Mouse (Mus musculus) ES-Bruce4 (cell line): ENCODE results near the gene Selenoi. TPM values are rescaled to one million over a fixed set of nuclear protein-coding genes. Genes with fewer than 3 reads are reported as not detected.

Experiments used
- H3K27ac ChIP-seq: 2 replicates; pipeline ENCODE4 v1.5.1; 2012; ENCODE audit warnings: low read length, inconsistent platforms; ENCODE audit not compliant: insufficient read depth
- H3K27me3 ChIP-seq: 2 replicates; pipeline ENCODE4 v1.6.1; 2012; ENCODE audit warnings: mild to moderate bottlenecking, low read length, inconsistent platforms; ENCODE audit not compliant: control insufficient read depth, poor library complexity, insufficient read depth, severe bottlenecking
- H3K36me3 ChIP-seq: 2 replicates; pipeline ENCODE4 v1.6.1; 2012; ENCODE audit warnings: inconsistent platforms, mild to moderate bottlenecking, low read length, moderate library complexity; ENCODE audit not compliant: control insufficient read depth, poor library complexity, insufficient read depth, severe bottlenecking
- H3K4me1 ChIP-seq: one replicate; pipeline ENCODE4 v1.8.1; 2011; ENCODE audit warnings: low read length; ENCODE audit not compliant: control insufficient read depth, insufficient read depth
- H3K4me3 ChIP-seq: 2 replicates; pipeline ENCODE4 v1.5.1; 2011; ENCODE audit warnings: low read depth, mild to moderate bottlenecking, low read length
- H3K9ac ChIP-seq: 2 replicates; pipeline ENCODE4 v1.6.1; 2012; ENCODE audit warnings: low read depth, mild to moderate bottlenecking, inconsistent platforms; ENCODE audit not compliant: poor library complexity, severe bottlenecking
- H3K9me3 ChIP-seq: replicated peaks from 2 replicates; pipeline ENCODE4 v1.6.1; 2012; ENCODE audit warnings: mild to moderate bottlenecking, low read length, inconsistent platforms; ENCODE audit not compliant: control insufficient read depth, poor library complexity, insufficient read depth, severe bottlenecking
- CTCF ChIP-seq: IDR thresholded peaks from one replicate; pipeline ENCODE4 v1.8.1; 2011; ENCODE audit warnings: low read depth, low read length
- EP300 ChIP-seq: IDR thresholded peaks from 2 replicates; pipeline ENCODE4 v1.6.1; 2011; ENCODE audit warnings: low read depth, low read length; ENCODE audit not compliant: insufficient read depth
- POLR2A ChIP-seq: IDR thresholded peaks from one replicate; pipeline ENCODE4 v1.8.1; 2011; ENCODE audit warnings: low read length; ENCODE audit not compliant: insufficient read depth
- polyA plus RNA-seq: library from polyadenylated mRNA; stranded (reverse); fragments of >200 nt; gene quantifications from 2 replicates; pipeline ENCODE4 v1.2.4, GENCODE M21; 2011; ENCODE audit warnings: low read depth; ENCODE audit not compliant: missing spikeins, insufficient read depth, insufficient read length

Selenoi gene
- polyA plus RNA-seq, 1 experiment: 41.6 TPM

DNA sequence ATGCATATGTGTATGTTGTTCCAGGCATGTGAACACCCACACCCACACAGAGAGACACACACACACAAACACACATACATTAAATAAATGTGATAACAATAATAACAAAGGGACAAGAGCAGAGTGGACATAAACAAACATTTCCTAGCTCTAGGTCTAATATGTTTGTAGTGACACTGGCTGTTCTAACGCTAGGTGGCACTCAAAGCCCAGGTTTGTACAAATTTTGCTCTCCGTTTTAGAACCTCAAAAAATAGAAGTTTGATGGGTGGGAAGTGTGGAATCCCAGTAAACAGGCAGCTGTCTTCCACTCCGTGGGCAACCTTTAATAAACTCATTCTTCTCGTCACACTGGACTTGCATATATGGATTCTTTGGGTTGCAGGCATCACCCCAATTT lies 17.5 kb upstream of the Selenoi start:
- Histone ChIP-seq H3K9ac (no peak overlapping the region), H3K4me1 (no peaks in the 10 kb centered on the region), H3K4me3 (no peak overlapping the region), H3K36me3 (no peaks in the 10 kb centered on the region), H3K27me3 (no peaks in the 10 kb centered on the region), H3K27ac (no peak overlapping the region), H3K9me3 (no peaks in the 10 kb centered on the region)
- TF ChIP-seq EP300: no peak
- TF ChIP-seq CTCF: no peak
- no peak for TF ChIP-seq POLR2A

DNA sequence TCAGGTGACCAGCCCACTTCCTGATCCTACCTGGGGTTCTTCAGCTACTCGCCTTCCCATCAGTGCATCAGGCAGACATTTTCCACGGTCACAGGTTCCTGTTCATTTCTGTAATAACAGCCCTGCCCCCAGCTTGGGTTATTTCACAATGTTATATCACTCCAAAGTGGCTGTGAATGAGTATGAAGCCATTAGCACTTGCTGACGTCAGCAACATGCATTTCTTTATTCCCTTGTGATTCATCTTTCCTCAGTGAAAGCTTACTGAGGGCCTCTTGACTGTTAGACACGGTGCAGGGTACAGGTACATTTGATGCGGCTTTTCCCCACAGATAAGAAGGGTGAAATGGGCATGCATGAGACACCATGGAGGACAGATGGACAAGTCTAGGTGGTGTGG lies 16.4 kb upstream of the Selenoi start:
- Histone ChIP-seq H3K4me1 (no peaks in the 10 kb centered on the region), H3K27me3 (no peaks in the 10 kb centered on the region), H3K4me3 (no peak overlapping the region), H3K27ac (no peak overlapping the region), H3K9me3 (no peaks in the 10 kb centered on the region), H3K9ac (no peak overlapping the region), H3K36me3 (no peaks in the 10 kb centered on the region)
- TF ChIP-seq CTCF: no peak
- no peak for TF ChIP-seq EP300
- TF ChIP-seq POLR2A: no peak

DNA sequence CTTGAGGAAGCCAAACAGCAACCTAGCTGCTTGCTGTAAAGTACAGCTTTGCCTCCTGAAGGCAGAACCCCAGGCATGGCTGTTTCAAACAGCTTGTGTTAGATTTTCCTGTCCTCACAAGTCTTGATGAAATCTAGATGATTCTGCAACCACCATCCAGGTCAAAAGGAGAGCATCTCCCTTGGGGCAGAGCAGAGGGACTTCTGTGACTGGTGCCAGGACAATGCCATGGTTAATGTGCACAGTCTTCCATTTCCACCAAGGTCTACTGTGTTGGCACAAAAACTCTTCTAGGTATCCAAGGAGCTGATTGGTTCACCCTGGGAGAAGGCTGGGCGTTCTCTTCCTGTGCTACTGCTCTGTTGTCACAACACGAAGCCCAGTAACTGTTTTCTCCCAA lies 12.7 kb upstream of the Selenoi start:
- H3K9me3 ChIP-seq: peaks cover 16% of the 10 kb centered on the region
- no peak overlapping the region for H3K4me3 ChIP-seq
- no peak overlapping the region for H3K9ac ChIP-seq
- H3K4me1 ChIP-seq: no peaks in the 10 kb centered on the region
- H3K27me3 ChIP-seq: no peaks in the 10 kb centered on the region
- TF ChIP-seq POLR2A (no peak), EP300 (no peak), CTCF (no peak)
- no peaks in the 10 kb centered on the region for H3K36me3 ChIP-seq
- no peak overlapping the region for H3K27ac ChIP-seq

DNA sequence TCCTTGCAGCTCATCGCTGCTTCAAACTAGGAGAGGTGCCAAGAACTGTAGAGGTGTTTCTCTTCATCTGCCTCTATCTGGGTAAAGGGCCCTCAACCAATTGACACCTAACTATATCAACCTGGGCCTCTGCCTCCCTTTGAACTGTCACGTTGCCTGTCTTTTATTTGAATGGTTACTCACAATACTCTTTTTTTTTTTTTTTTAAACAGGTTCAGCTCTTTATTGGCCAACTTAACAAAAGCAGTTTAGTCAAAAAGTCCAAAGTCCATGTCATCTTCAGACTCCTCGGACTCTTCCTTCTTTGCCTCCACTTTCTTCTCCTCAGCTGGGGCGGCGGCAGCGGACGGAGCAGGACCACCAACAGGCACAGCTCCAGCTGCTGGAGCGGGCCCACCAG lies 11.7 kb upstream of the Selenoi start:
- Histone ChIP-seq H3K9ac (no peak overlapping the region), H3K27me3 (no peaks in the 10 kb centered on the region), H3K9me3 (peaks cover 16% of the 10 kb centered on the region), H3K36me3 (no peaks in the 10 kb centered on the region), H3K27ac (no peak overlapping the region), H3K4me1 (no peaks in the 10 kb centered on the region), H3K4me3 (no peak overlapping the region)
- TF ChIP-seq POLR2A (no peak), CTCF (no peak), EP300 (no peak)

DNA sequence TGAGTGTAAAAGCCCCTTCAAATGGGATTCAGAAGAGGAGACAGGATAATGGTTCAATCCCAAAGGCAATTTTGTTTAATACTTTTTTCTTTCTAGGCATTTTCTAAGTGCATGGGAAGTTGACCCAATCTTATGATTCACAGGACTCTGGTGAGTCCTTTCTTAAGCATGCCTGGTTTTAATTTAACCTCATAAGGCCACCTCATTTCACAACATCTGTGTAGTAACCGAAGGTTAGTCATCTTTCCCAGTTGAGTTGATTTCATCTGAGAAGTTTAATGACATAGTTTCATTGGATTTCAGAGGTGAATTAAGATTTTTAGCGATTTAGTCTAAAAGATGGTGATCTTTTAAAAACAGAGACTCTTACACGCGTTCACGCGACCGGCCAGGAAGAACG lies 9.7 kb upstream of the Selenoi start:
- Histone ChIP-seq H3K36me3 (no peaks in the 10 kb centered on the region), H3K9ac (no peak overlapping the region), H3K4me1 (no peaks in the 10 kb centered on the region), H3K27me3 (no peaks in the 10 kb centered on the region), H3K9me3 (peaks cover 16% of the 10 kb centered on the region), H3K27ac (no peak overlapping the region), H3K4me3 (no peak overlapping the region)
- no peak for TF ChIP-seq CTCF
- no peak for TF ChIP-seq POLR2A

DNA sequence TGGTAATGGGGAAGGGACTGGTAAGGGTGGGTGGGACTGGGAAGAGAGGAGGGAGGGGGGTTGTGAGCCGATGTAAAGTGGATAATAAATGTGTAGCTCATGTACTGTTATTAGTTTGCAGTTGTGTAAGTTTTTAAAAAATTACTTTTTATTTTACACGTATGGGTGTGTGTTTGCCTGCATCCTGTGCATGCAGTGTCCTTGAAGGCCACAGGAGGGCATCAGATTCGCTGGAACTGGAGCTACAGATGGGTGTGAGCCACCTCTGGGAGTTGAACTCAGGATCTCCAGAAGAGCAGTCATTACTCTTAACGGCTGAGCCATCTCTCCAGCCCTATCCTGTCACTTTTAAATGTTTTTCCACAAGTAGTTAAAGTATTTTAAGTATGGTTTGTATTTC lies 1.5 kb upstream of the Selenoi start:
- no peak for TF ChIP-seq POLR2A
- no peak for TF ChIP-seq EP300
- TF ChIP-seq CTCF: no peak
- Histone ChIP-seq H3K27me3 (no peaks in the 10 kb centered on the region; the same call in none of the 2 replicates), H3K9ac (no peak overlapping the region), H3K36me3 (no peaks in the 10 kb centered on the region), H3K4me3 (no peak overlapping the region), H3K27ac (no peak overlapping the region), H3K4me1 (no peaks in the 10 kb centered on the region), H3K9me3 (peaks cover 22% of the 10 kb centered on the region)
